Mouse (Mus musculus) MEL (cell line): ENCODE data around the gene Esrra. TPM values are rescaled to one million over a fixed set of nuclear protein-coding genes. Genes with fewer than 3 reads are reported as not detected.

ENCODE experiments used
- DNase-seq: peaks from one replicate; pipeline ENCODE4 v3.0.0; 2011; ENCODE audit warnings: low read depth, low spot score
- H3K27ac ChIP-seq: 2 replicates; pipeline ENCODE4 v1.5.1; 2012; ENCODE audit warnings: low read depth, mild to moderate bottlenecking, control low read depth, low read length, moderate library complexity; ENCODE audit not compliant: control insufficient read depth
- H3K27me3 ChIP-seq, 2 experiments: fragments of 150-350 bp in 1 of 2; sonication (generic) in 1 of 2; 2 replicates each; pipeline ENCODE4 v1.6.1; 2012; ENCODE audit warnings: low read length in 2 of 2, mild to moderate bottlenecking in 2 of 2, improper control_type of control experiment in 1 of 2, moderate library complexity in 1 of 2; ENCODE audit not compliant: insufficient read depth in 2 of 2, control insufficient read depth in 1 of 2
- H3K36me3 ChIP-seq, 2 experiments: 2 replicates each; pipeline ENCODE4 v1.6.1; 2012 to 2014; ENCODE audit warnings: low read length in 2 of 2, improper control_type of control experiment in 1 of 2, inconsistent platforms in 1 of 2, mild to moderate bottlenecking in 1 of 2; ENCODE audit not compliant: insufficient read depth in 2 of 2, control insufficient read depth in 1 of 2
- H3K4me1 ChIP-seq, 2 experiments: fragments of 150-350 bp in 1 of 2; sonication (generic) in 1 of 2; 2 replicates each; pipeline ENCODE4 v1.6.1; 2012; ENCODE audit warnings: low read length in 2 of 2, improper control_type of control experiment in 1 of 2, mild to moderate bottlenecking in 1 of 2; ENCODE audit not compliant: insufficient read depth in 2 of 2, control insufficient read depth in 1 of 2
- H3K4me3 ChIP-seq, 2 experiments: fragments of 150-350 bp in 1 of 2; sonication (generic) in 1 of 2; 2 replicates each; pipeline ENCODE4 v1.5.1; 2012; ENCODE audit warnings: low read depth in 2 of 2, low read length in 2 of 2, mild to moderate bottlenecking in 2 of 2, moderate library complexity in 2 of 2, control low read depth in 1 of 2, improper control_type of control experiment in 1 of 2; ENCODE audit not compliant: control insufficient read depth in 1 of 2, insufficient read depth in 1 of 2
- H3K79me2 ChIP-seq: 2 replicates; pipeline ENCODE4 v1.6.1; 2012; ENCODE audit warnings: mild to moderate bottlenecking, low read length, moderate library complexity; ENCODE audit not compliant: control insufficient read depth, poor library complexity, insufficient read depth
- H3K9ac ChIP-seq: 2 replicates; pipeline ENCODE4 v1.6.1; 2012; ENCODE audit warnings: low read depth, mild to moderate bottlenecking, control low read depth, low read length, moderate library complexity; ENCODE audit not compliant: control insufficient read depth, poor library complexity, severe bottlenecking
- H3K9me3 ChIP-seq: fragments of 150-350 bp; sonication (generic); replicated peaks from 2 replicates; pipeline ENCODE4 v1.6.1; 2012; ENCODE audit warnings: mild to moderate bottlenecking, low read length, improper control_type of control experiment, moderate library complexity; ENCODE audit not compliant: insufficient read depth
- BHLHE40 ChIP-seq: IDR thresholded peaks from 2 replicates; pipeline ENCODE4 v1.6.1; 2012; ENCODE audit warnings: low read depth, mild to moderate bottlenecking, inconsistent platforms, low read length, improper control_type of control experiment, borderline replicate concordance
- CHD1 ChIP-seq: IDR thresholded peaks from 2 replicates; pipeline ENCODE4 v1.6.1; 2012; ENCODE audit warnings: low read depth, mild to moderate bottlenecking, inconsistent platforms, low read length, improper control_type of control experiment
- CTCF ChIP-seq, 3 experiments: IDR thresholded peaks in 2 of 3; conservative IDR thresholded peaks in 1 of 3; 2 replicates each; pipeline ENCODE4 v1.5.1; 2011 to 2012; ENCODE audit warnings: low read length in 3 of 3, low read depth in 2 of 3, mild to moderate bottlenecking in 2 of 3, improper control_type of control experiment in 1 of 3, inconsistent platforms in 1 of 3, mixed read lengths in 1 of 3, moderate library complexity in 1 of 3; ENCODE audit not compliant: control insufficient read depth in 1 of 3, insufficient read depth in 1 of 3, poor library complexity in 1 of 3, severe bottlenecking in 1 of 3
- E2F4 ChIP-seq: IDR thresholded peaks from 2 replicates; pipeline ENCODE4 v1.6.1; 2011; ENCODE audit warnings: low read depth, low read length, improper control_type of control experiment, borderline replicate concordance
- ELF1 ChIP-seq: IDR thresholded peaks from 2 replicates; pipeline ENCODE4 v1.6.1; 2014; ENCODE audit warnings: low read depth, mild to moderate bottlenecking, inconsistent platforms, low read length, improper control_type of control experiment, moderate library complexity
- EP300 ChIP-seq, 2 experiments: IDR thresholded peaks; 2 replicates each; pipeline ENCODE4 v1.6.1; 2011; ENCODE audit warnings: improper control_type of control experiment in 2 of 2, low read length in 2 of 2, low read depth in 1 of 2, mild to moderate bottlenecking in 1 of 2
- ETS1 ChIP-seq: IDR thresholded peaks from 2 replicates; pipeline ENCODE4 v1.6.1; 2012; ENCODE audit warnings: low read depth, mild to moderate bottlenecking, inconsistent platforms, low read length, improper control_type of control experiment, moderate library complexity
- GABPA ChIP-seq: IDR thresholded peaks from 2 replicates; pipeline ENCODE4 v1.6.1; 2012; ENCODE audit warnings: low read depth, mild to moderate bottlenecking, inconsistent platforms, low read length, improper control_type of control experiment, moderate library complexity
- GATA1 ChIP-seq: IDR thresholded peaks from 2 replicates; pipeline ENCODE4 v1.6.1; 2011; ENCODE audit warnings: low read depth, low read length, improper control_type of control experiment
- HCFC1 ChIP-seq: IDR thresholded peaks from 2 replicates; pipeline ENCODE4 v1.6.1; 2012; ENCODE audit warnings: low read depth, mild to moderate bottlenecking, inconsistent platforms, low read length, improper control_type of control experiment, moderate library complexity
- KAT2A ChIP-seq: conservative IDR thresholded peaks from 2 replicates; pipeline ENCODE4 v1.6.1; 2012; ENCODE audit warnings: low read depth, low read length, improper control_type of control experiment, inconsistent platforms
- MAZ ChIP-seq: IDR thresholded peaks from 2 replicates; pipeline ENCODE4 v1.6.1; 2012; ENCODE audit warnings: low read depth, mild to moderate bottlenecking, inconsistent platforms, low read length, improper control_type of control experiment
- NELFE ChIP-seq: IDR thresholded peaks from 2 replicates; pipeline ENCODE4 v1.6.1; 2011; ENCODE audit warnings: low read depth, low read length, improper control_type of control experiment
- POLR2A ChIP-seq, 2 experiments: IDR thresholded peaks; 2 replicates each; pipeline ENCODE4 v1.6.1; 2011 to 2012; ENCODE audit warnings: low read length in 2 of 2, mild to moderate bottlenecking in 2 of 2, control low read depth in 1 of 2, improper control_type of control experiment in 1 of 2, low read depth in 1 of 2, moderate library complexity in 1 of 2; ENCODE audit not compliant: control insufficient read depth in 1 of 2, insufficient read depth in 1 of 2, poor library complexity in 1 of 2
- POLR2AphosphoS2 ChIP-seq: IDR thresholded peaks from 2 replicates; pipeline ENCODE4 v1.6.1; 2011; ENCODE audit warnings: low read length, improper control_type of control experiment
- POLR2AphosphoS5 ChIP-seq: IDR thresholded peaks from 2 replicates; pipeline ENCODE4 v1.6.1; 2012; ENCODE audit warnings: low read depth, borderline replicate concordance, mild to moderate bottlenecking, inconsistent platforms, low read length, moderate library complexity, mixed read lengths
- RAD21 ChIP-seq: IDR thresholded peaks from 2 replicates; pipeline ENCODE4 v1.6.1; 2011; ENCODE audit warnings: mild to moderate bottlenecking, low read depth, low read length, improper control_type of control experiment
- RCOR1 ChIP-seq: IDR thresholded peaks from 2 replicates; pipeline ENCODE4 v1.6.1; 2012; ENCODE audit warnings: low read depth, mild to moderate bottlenecking, inconsistent platforms, low read length, improper control_type of control experiment
- TCF12 ChIP-seq: IDR thresholded peaks from 2 replicates; pipeline ENCODE4 v1.6.1; 2014; ENCODE audit warnings: low read depth, mild to moderate bottlenecking, inconsistent platforms, low read length, improper control_type of control experiment, moderate library complexity
- polyA plus RNA-seq, 2 experiments: library from polyadenylated mRNA; stranded (reverse) in 1 of 2; unstranded in 1 of 2; fragments of >175 nt in 1 of 2; fragments of >200 nt in 1 of 2; gene quantifications; 2 replicates each; pipeline versions ENCODE4 v1.2.1 to v1.2.4; 2012; ENCODE audit warnings: low replicate concordance in 2 of 2, low read depth in 1 of 2; ENCODE audit not compliant: insufficient read length in 2 of 2, insufficient read depth in 1 of 2, missing spikeins in 1 of 2
- total RNA-seq: library from RNA; depleted of rRNA; stranded (reverse); fragments of 300-350 nt; gene quantifications from 2 replicates; pipeline ENCODE4 v1.2.3, GENCODE M21; 2012

Gene Esrra
- total and polyA plus RNA-seq, 3 experiments, result 32.5 to 40.9 TPM; not detected in 1

DNA sequence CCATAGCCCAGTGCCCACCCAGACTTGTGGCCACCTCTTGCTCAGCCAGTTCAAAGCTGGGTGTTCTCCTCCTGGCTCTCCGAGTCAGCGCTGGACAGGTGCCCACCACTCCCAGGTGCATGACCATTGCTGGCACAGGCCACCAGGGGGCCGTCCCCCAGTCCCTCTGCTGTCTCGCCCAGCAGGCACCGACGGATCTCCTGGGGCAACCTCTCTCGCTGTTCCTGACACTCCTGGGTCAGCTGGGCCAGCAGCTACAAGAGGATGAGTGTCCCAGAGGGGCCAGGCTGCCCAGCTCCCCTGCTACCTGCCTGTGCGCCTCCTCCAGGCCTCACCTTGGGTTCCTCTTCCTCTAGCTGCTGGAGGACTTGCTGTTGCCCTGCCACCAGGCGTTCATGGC, 32.4 kb upstream of the Esrra start:
- Histone ChIP-seq H3K9me3 (no peaks in the 10 kb centered on the region), H3K4me1 (0 out of 4 replicates have a peak, but pooled peaks cover 0 to 6% of the 10 kb centered on the region in 2 experiments), H3K36me3 (peaks cover 2 to 6% of the 10 kb centered on the region in 2 experiments; a peak in 2 of 4 replicates), H3K27me3 (no peaks in the 10 kb centered on the region), H3K27ac (no peak overlapping the region), H3K9ac (no peak overlapping the region), H3K79me2 (peaks cover 1% of the 10 kb centered on the region; the same call in 1 of the 2 replicates), H3K4me3 (no peak overlapping the region)
- peak; percentile 18 for DNase-seq
- TF ChIP-seq CTCF (IDR thresholded peaks at IDR 0.05 in 2 of 3, conservative IDR thresholded peaks at IDR 0.05 in 1 of 3; ENCODE audit: control insufficient read depth in 1 of 3, insufficient read depth in 1 of 3, low read depth in 2 of 3, low read length in 3 of 3, poor library complexity in 1 of 3, severe bottlenecking in 1 of 3), result peak; percentile 21 to 49 (median 37); a peak in 4 of 6 replicates
- no peak for TF ChIP-seq POLR2AphosphoS5
- no peak for TF ChIP-seq BHLHE40
- no peak for TF ChIP-seq GATA1
- no peak for TF ChIP-seq GABPA
- TF ChIP-seq HCFC1, result no peak
- no peak for TF ChIP-seq EP300 (IDR thresholded peaks at IDR 0.05; ENCODE audit: low read depth in 1 of 2, low read length in 2 of 2)
- no peak for TF ChIP-seq KAT2A
- TF ChIP-seq RAD21, result no peak

GRCm38 (mm10) chr19:6952712-6953037, 31.1 kb upstream of the Esrra start:
- peak overlapping the region; percentile 61 to 72 for H3K4me3 ChIP-seq
- H3K36me3 ChIP-seq, result peaks cover 2 to 6% of the 10 kb centered on the region in 2 experiments; a peak in 2 of 4 replicates
- H3K4me1 ChIP-seq, result 0 out of 4 replicates have a peak, but pooled peaks cover 0 to 6% of the 10 kb centered on the region in 2 experiments
- peak overlapping the region; percentile 91 for H3K27ac ChIP-seq
- no peaks in the 10 kb centered on the region for H3K9me3 ChIP-seq
- TF ChIP-seq GATA1, result peak; percentile 79
- no peak for TF ChIP-seq MAZ
- no peak for TF ChIP-seq EP300 (IDR thresholded peaks at IDR 0.05; ENCODE audit: low read depth in 1 of 2, low read length in 2 of 2)
- peak; percentile 40; the same call in 1 of the 2 replicates for TF ChIP-seq ETS1
- TF ChIP-seq E2F4, result no peak
- no peak for TF ChIP-seq BHLHE40
- no peak for TF ChIP-seq POLR2AphosphoS5
- no peak for TF ChIP-seq GABPA
- 0 out of 2 replicates have a peak, but pooled peaks have one; percentile 14 for TF ChIP-seq RCOR1
- TF ChIP-seq NELFE, result no peak
- no peak for TF ChIP-seq ELF1
- TF ChIP-seq POLR2A (IDR thresholded peaks at IDR 0.05; ENCODE audit: control insufficient read depth in 1 of 2, insufficient read depth in 1 of 2, low read depth in 1 of 2, low read length in 2 of 2, poor library complexity in 1 of 2), result no peak; a peak in 1 of 4 replicates
- no peak for TF ChIP-seq TCF12
- no peak for TF ChIP-seq POLR2AphosphoS2
- TF ChIP-seq CHD1, result 0 out of 2 replicates have a peak, but pooled peaks have one; percentile 21
- no peaks in the 10 kb centered on the region for H3K27me3 ChIP-seq
- peak; percentile 52 for DNase-seq
- H3K79me2 ChIP-seq, result peaks cover 1% of the 10 kb centered on the region; the same call in 1 of the 2 replicates
- H3K9ac ChIP-seq, result peak overlapping the region; percentile 82
